Mouse (Mus musculus): ENCODE results near the gene Sertad2.

- TF ChIP-seq CTCF (IDR thresholded peaks at IDR 0.05; ENCODE audit: insufficient read depth, low read depth, low read length): no peak
- no peak for TF ChIP-seq POLR2A (IDR thresholded peaks at IDR 0.05; ENCODE audit: insufficient read depth, low read depth, low read length)
These were observed 29.5 kb upstream of the Sertad2 start for GRCm38 (mm10) chr11:20513574-20513973.

Measured in olfactory bulb, adult 2 months (tissue).